Mouse (Mus musculus) layer of hippocampus, postnatal 25 days (tissue): ENCODE data around the gene Cryba4. TPM values are rescaled to one million over a fixed set of nuclear protein-coding genes. Genes with fewer than 3 reads are reported as not detected.

ENCODE experiments used
- DNase-seq, 2 experiments: peaks; one replicate each; pipeline ENCODE4 v3.0.0; 2022; ENCODE audit warnings: mixed read lengths in 2 of 2, low spot score in 1 of 2; ENCODE audit errors: extremely low spot score in 1 of 2
- total RNA-seq, 2 experiments: library from RNA; stranded (reverse); gene quantifications; 2 replicates each; pipeline ENCODE4 v1.2.3; 2021

The Cryba4 gene
- total RNA-seq, 2 experiments from 2014 or later, result 1.1 to 1.2 TPM

GRCm38 (mm10) chr5:112286984-112287641, 34.8 kb upstream of the Cryba4 start:
- no peak for DNase-seq

- no peak for DNase-seq
Measured at GRCm38 (mm10) chr5:112286608-112286983, 34.3 kb upstream of the Cryba4 start.

GRCm38 (mm10) chr5:112285548-112286085, 33.3 kb upstream of the Cryba4 start:
- DNase-seq, result no peak

- DNase-seq, result no peak
Measured at GRCm38 (mm10) chr5:112284203-112284582, 31.9 kb upstream of the Cryba4 start.

- DNase-seq, result no peak
Measured at GRCm38 (mm10) chr5:112283543-112284202, 31.4 kb upstream of the Cryba4 start.

- DNase-seq, result no peak
Measured at GRCm38 (mm10) chr5:112282780-112283482, 30.6 kb upstream of the Cryba4 start.

- DNase-seq, result no peak
Measured at GRCm38 (mm10) chr5:112282123-112282779, 29.9 kb upstream of the Cryba4 start.

- DNase-seq, result no peak
Measured at GRCm38 (mm10) chr5:112281676-112282075, 29.4 kb upstream of the Cryba4 start.

- no peak for DNase-seq
Measured at GRCm38 (mm10) chr5:112280863-112281660, 28.7 kb upstream of the Cryba4 start.

GRCm38 (mm10) chr5:112280151-112280550, 27.8 kb upstream of the Cryba4 start:
- DNase-seq, result no peak

GRCm38 (mm10) chr5:112279181-112280021, 27.1 kb upstream of the Cryba4 start:
- DNase-seq, result no peak

- DNase-seq, result no peak
Measured at GRCm38 (mm10) chr5:112277906-112278470, 25.7 kb upstream of the Cryba4 start.

- no peak for DNase-seq
Measured at GRCm38 (mm10) chr5:112276907-112277348, 24.6 kb upstream of the Cryba4 start.

- DNase-seq, result peak; percentile 98
Measured at GRCm38 (mm10) chr5:112276267-112276873, 24.1 kb upstream of the Cryba4 start, which contains the start of gene Tpst2. Tpst2 (plus strand) TSS chr5:112276691.

GRCm38 (mm10) chr5:112275021-112275804, 22.9 kb upstream of the Cryba4 start:
- no peak for DNase-seq

GRCm38 (mm10) chr5:112273746-112274463, 21.6 kb upstream of the Cryba4 start:
- DNase-seq, result no peak

GRCm38 (mm10) chr5:112272934-112273333, 20.6 kb upstream of the Cryba4 start:
- no peak for DNase-seq
